Mouse (Mus musculus) heart, postnatal 14 days (tissue): Measurements from ENCODE around the gene Olfr596. TPM values are rescaled to one million over a fixed set of nuclear protein-coding genes. Genes with fewer than 3 reads are reported as not detected.
"Not testable (repeated sequence)": the region's sequence is repeated elsewhere in the genome, so short reads cannot be mapped to it uniquely, and the experiment has no call there.

Experiments used
- DNase-seq, 2 experiments: peaks; one replicate each; pipeline ENCODE4 v3.0.0; 2021 to 2022
- intact Hi-C: fragments of 180-260 bp; cut with DNase I; formaldehyde crosslinking; loops from one replicate; pipeline ENCODE4 v1.15.1; 2025
- long read RNA-seq, 2 experiments: library from polyadenylated mRNA; stranded (forward); transcript quantifications; one replicate each; pipeline ENCODE4 v2.0.0; 2021
- microRNA-seq, 2 experiments: library from miRNA; unstranded; fragments of <30 nt; microRNA quantifications; one replicate each; pipeline ENCODE4 v1.2.0; 2021 to 2022
- total RNA-seq, 2 experiments: library from RNA; stranded (reverse); gene quantifications; 2 replicates each; pipeline ENCODE4 v1.2.3; 2021

The Olfr596 gene
- total RNA-seq, result not detected
- long read RNA-seq, experiment 1, result 0 reads
- long read RNA-seq, experiment 2, result 0 reads

- intact Hi-C loops, result loop anchor here (5.0 kb wide), 1 partner anchor 82 kb away; the partner anchor contains the start of gene Olfr603
- DNase-seq, result not testable (repeated sequence)
Observed at GRCm38 (mm10) chr7:103305348-103305747, at the start of gene Olfr596. Gene Olfr596, plus strand, starts transcription at chr7:103305648.

GRCm38 (mm10) chr7:103316015-103316414, 10.6 kb downstream of the Olfr596 start, which contains the start of gene Olfr597:
Gene Olfr597, plus strand, starts transcription at chr7:103316315.
- DNase-seq, intact Hi-C loops: not testable (repeated sequence)

- intact Hi-C loops, result no loop called here
- no peak for DNase-seq
Observed at GRCm38 (mm10) chr7:103323268-103323667, 17.8 kb downstream of the Olfr596 start, which contains the start of gene Olfr598. Gene Olfr598, plus strand, starts transcription at chr7:103323568.

- intact Hi-C loops, result no loop called here
Observed at GRCm38 (mm10) chr7:103335617-103336016, 30.2 kb downstream of the Olfr596 start, which contains the start of gene Olfr599. Gene Olfr599, plus strand, starts transcription at chr7:103335917.

GRCm38 (mm10) chr7:103349569-103349968, 44.1 kb downstream of the Olfr596 start, which contains the start of gene Olfr600:
Gene Olfr600, minus strand, starts transcription at chr7:103349669.
- intact Hi-C loops, result no loop called here

More at GRCm38 (mm10) chr7:103335617-103336016, 30.2 kb downstream of the Olfr596 start, which contains the start of gene Olfr599:
- DNase-seq, result no peak

More at GRCm38 (mm10) chr7:103349569-103349968, 44.1 kb downstream of the Olfr596 start, which contains the start of gene Olfr600:
- no peak for DNase-seq

Small RNAs within 50 kb of the gene (microRNA-seq; reads per million reads assigned to microRNA genes)
- 0 reads per million in 2 experiments for gene Gm23550
- gene Gm25171, result 0 reads per million in 2 experiments

Other genes starting within 250 kb of the Olfr596 start
- gene Olfr584, start 223.8 kb upstream of the Olfr596 start, total RNA-seq, result not detected
- not detected for gene Olfr585, start 207.9 kb upstream of the Olfr596 start, total RNA-seq
- not detected for gene Olfr586, start 180.0 kb upstream of the Olfr596 start, total RNA-seq
- gene Olfr588-ps1, start 164.8 kb upstream of the Olfr596 start, total RNA-seq, result not detected
- not detected for gene Olfr589, start 149.3 kb upstream of the Olfr596 start, total RNA-seq
- gene Olfr591, start 127.3 kb upstream of the Olfr596 start, total RNA-seq, result not detected
- not detected for gene Olfr592, start 120.8 kb upstream of the Olfr596 start, total RNA-seq
- not detected for gene Olfr593, start 93.8 kb upstream of the Olfr596 start, total RNA-seq
- gene Olfr594, start 88.7 kb upstream of the Olfr596 start, total RNA-seq, result not detected
- gene Usp17ld, start 53.1 kb upstream of the Olfr596 start, total RNA-seq, result not detected
- gene Olfr597, start 10.7 kb downstream of the Olfr596 start, total RNA-seq, result not detected
- not detected for gene Olfr598, start 17.9 kb downstream of the Olfr596 start, total RNA-seq
- gene Olfr599, start 30.3 kb downstream of the Olfr596 start, total RNA-seq, result not detected
- gene Olfr600, start 44.0 kb downstream of the Olfr596 start, total RNA-seq, result not detected
- not detected for gene Olfr601, start 57.0 kb downstream of the Olfr596 start, total RNA-seq
- not detected for gene Olfr603, start 80.5 kb downstream of the Olfr596 start, total RNA-seq
- gene Usp17lc, start 109.4 kb downstream of the Olfr596 start, total RNA-seq, result not detected
- not detected for gene Olfr605, start 139.8 kb downstream of the Olfr596 start, total RNA-seq
- not detected for gene Olfr606, start 143.4 kb downstream of the Olfr596 start, total RNA-seq
- not detected for gene Olfr607, start 158.5 kb downstream of the Olfr596 start, total RNA-seq
- gene Olfr608, start 164.2 kb downstream of the Olfr596 start, total RNA-seq, result not detected
- gene Olfr609, start 192.4 kb downstream of the Olfr596 start, total RNA-seq, result not detected
- gene Olfr610, start 206.5 kb downstream of the Olfr596 start, total RNA-seq, result not detected
- not detected for gene Olfr611, start 215.2 kb downstream of the Olfr596 start, total RNA-seq
- gene Olfr612, start 237.1 kb downstream of the Olfr596 start, total RNA-seq, result not detected
- gene Olfr613, start 242.4 kb downstream of the Olfr596 start, total RNA-seq, result not detected